Mouse (Mus musculus) T-helper 2 cell (primary cell): Measurements from ENCODE around the gene Rfpl4.

Source experiments
- in situ Hi-C: fragments of 300-600 bp; cut with MboI, MseI; formaldehyde crosslinking; loops from one replicate; pipeline ENCODE4 v1.15.1; 2025; ENCODE audit warnings: high pct_unique_total_duplicates

The Rfpl4 gene

GRCm38 (mm10) chr7:5081939-5082338 is 34.8 kb downstream of the Rfpl4 start:
- in situ Hi-C loops = loop anchor here (25.0 kb wide), 1 partner anchor 1305 kb away; the partner anchor contains the start of genes Smim17 and Zfp28

- in situ Hi-C loops = loop anchor here (25.0 kb wide), 1 partner anchor 1306 kb away; the partner anchor contains the start of genes Smim17 and Zfp28
Measured at GRCm38 (mm10) chr7:5081241-5081640, 35.5 kb downstream of the Rfpl4 start.

DNA sequence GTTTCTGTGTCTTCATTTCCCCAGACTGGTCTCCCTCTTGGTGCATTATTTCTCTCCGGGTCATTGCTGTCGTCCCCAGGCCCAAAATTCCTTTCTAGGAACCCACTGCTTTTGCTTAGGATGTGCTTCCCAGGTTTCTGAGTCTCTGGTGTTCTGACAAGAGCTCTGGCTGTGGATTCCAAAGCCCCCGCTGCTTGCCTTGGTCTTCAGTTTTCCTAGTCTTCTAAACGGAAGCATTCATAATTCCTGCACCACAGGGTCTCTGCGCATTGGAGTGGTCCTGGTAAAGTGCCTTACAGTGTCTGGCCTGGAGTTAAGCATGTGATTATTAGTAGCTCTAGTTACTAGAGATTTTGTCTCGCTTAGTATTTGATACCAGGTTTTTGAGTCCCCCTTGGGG is 35.9 kb downstream of the Rfpl4 start:
- in situ Hi-C loops = loop anchor here (25.0 kb wide), 1 partner anchor 1306 kb away; the partner anchor contains the start of genes Smim17 and Zfp28

GRCm38 (mm10) chr7:5080010-5080751 is 36.6 kb downstream of the Rfpl4 start, which contains the start of gene Epn1:
Gene Epn1 (plus strand): TSS chr7:5080235.
- in situ Hi-C loops = loop anchor here (25.0 kb wide), 1 partner anchor 1307 kb away; the partner anchor contains the start of genes Smim17 and Zfp28

- in situ Hi-C loops = loop anchor here (25.0 kb wide), 1 partner anchor 1308 kb away; the partner anchor contains the start of genes Smim17 and Zfp28
Measured at GRCm38 (mm10) chr7:5079365-5080009, 37.3 kb downstream of the Rfpl4 start.

- in situ Hi-C loops = loop anchor here (25.0 kb wide), 1 partner anchor 1310 kb away; the partner anchor contains the start of genes Smim17 and Zfp28
Measured at GRCm38 (mm10) chr7:5076931-5077330, 39.8 kb downstream of the Rfpl4 start.

DNA sequence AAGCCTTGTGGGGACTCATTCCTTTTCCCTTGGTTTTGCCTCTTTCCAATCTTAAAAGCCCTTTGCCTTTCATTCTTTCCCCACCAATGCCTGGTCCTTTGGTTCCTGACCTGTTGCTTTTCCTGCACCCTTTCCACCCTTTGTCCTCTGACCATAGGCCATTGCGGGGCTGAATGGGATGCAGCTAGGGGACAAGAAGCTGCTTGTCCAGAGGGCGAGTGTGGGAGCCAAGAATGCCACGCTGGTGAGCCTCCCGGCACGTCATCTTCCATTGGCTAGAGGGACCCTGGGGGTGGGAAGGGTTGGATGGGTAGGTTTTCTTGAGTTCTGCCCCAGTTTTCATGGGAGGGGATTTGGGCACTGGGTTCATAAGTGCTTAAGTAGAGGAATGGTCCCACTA is 41.8 kb downstream of the Rfpl4 start:
- in situ Hi-C loops = loop anchor here (25.0 kb wide), 4 partner anchors 938 to 1388 kb away; partner anchors contain the start of genes Leng8, Mboat7, Smim17 and Tmc4

DNA sequence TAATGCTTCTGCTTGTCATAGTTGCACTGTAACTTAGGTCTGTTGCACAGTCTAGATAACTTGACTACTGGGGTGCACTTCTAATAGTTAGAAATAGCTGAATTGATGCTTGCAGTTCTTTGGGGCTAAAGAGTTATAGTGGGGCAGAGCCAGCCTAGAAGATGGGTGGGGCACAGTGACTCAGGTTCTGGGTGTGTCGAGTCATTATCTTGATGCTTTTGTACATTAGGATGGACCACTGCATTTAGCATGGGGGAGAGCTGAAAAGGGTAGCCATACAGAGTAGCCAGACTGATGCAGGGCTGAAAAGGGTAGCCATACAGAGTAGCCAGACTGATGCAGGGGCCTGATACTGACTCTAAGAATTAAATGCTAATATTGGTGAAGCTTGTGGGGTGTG is 43.2 kb downstream of the Rfpl4 start:
- in situ Hi-C loops = loop anchor here (25.0 kb wide), 3 partner anchors 936 to 1386 kb away; partner anchors contain the start of genes Leng8, Mboat7, Tmc4 and Tsen34

GRCm38 (mm10) chr7:5064886-5065285 is 51.9 kb downstream of the Rfpl4 start:
- in situ Hi-C loops = loop anchor here (25.0 kb wide), 3 partner anchors 928 to 1378 kb away; partner anchors contain the start of genes Leng8, Mboat7, Tmc4 and Tsen34

DNA sequence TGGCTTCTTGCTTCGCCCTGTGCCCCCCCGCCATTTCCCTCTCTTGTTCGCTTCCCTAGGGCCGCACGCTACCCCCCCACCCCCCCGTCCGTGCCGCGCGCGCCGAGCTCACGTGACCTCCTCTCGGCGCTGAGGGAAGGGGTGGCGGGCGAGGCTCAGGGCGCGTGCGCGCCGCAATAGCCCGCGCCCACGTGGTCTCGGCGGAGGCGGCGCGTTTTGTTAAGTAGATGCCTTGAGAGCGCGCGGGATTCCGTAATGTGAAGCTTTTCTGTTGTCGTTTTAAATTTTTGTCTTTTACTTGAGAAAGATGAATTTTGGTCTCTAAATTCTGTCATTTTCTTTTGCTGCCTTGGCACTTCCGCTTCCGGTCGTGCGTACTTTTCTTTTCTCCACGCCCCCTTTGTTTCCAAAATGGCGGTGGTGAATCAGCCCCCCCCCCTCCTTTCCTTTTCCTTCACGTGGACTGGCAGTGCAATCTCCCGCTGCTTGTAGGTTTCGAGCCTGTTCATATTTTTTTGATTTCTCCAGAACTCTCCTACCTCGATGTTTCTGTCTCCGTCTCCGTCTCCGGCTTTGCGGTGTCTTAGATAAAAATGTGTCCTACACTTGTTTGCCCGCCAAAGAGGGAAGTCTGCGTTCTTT is 54.3 kb downstream of the Rfpl4 start:
- in situ Hi-C loops = loop anchor here (25.0 kb wide), 3 partner anchors 925 to 1375 kb away; partner anchors contain the start of genes Leng8, Mboat7, Tmc4 and Tsen34

GRCm38 (mm10) chr7:5061774-5062359 is 54.9 kb downstream of the Rfpl4 start, which contains the start of gene U2af2:
Gene U2af2 (plus strand): TSS chr7:5062143.
- in situ Hi-C loops = loop anchor here (25.0 kb wide), 3 partner anchors 925 to 1375 kb away; partner anchors contain the start of genes Leng8, Mboat7, Tmc4 and Tsen34

DNA sequence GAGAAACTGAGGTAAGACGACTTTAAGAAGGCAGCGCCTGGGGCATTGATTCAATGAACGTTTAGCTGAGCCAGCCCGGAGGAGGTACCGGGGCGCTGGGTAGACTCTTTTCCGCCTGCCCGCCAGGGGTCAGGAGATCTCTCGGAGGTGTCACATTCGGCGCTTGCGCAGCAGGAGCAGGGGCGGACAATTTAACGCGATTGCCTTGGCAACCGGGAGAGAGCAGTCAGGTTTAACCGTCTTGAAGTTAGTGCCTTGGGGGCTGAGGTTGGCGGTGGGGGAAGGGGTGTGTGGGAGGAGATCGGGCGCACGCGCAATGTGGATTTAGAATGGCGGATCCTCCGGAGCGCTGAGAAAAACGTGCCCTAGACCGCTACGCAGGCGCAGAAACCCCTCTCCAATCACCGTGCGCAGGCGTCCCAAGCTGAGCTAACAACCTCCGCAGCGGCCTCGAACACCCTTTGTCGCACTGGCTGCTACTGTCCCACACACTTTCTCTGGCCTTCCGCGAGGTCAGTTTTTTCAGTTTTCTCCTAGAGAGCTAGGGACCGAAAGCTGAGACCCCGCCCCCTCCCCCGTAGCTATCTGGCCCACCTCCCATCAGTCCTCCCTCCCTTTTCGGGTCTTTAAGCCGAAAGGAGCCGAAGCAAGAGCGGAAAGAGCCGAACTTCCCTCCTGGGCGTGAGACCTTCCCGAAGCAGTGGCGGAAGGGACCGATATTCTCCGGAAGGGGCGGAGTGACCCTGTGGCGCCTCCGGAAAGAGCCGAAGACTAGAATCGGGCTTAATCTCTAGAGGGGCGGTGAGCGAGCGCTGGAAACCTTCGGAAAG is 55.6 kb downstream of the Rfpl4 start:
- in situ Hi-C loops = loop anchor here (25.0 kb wide), 3 partner anchors 924 to 1374 kb away; partner anchors contain the start of genes Leng8, Mboat7, Tmc4 and Tsen34

GRCm38 (mm10) chr7:5060239-5060731 is 56.5 kb downstream of the Rfpl4 start:
- in situ Hi-C loops = loop anchor here (25.0 kb wide), 3 partner anchors 923 to 1373 kb away; partner anchors contain the start of genes Leng8, Mboat7, Tmc4 and Tsen34
